In the genomic region with DNA sequence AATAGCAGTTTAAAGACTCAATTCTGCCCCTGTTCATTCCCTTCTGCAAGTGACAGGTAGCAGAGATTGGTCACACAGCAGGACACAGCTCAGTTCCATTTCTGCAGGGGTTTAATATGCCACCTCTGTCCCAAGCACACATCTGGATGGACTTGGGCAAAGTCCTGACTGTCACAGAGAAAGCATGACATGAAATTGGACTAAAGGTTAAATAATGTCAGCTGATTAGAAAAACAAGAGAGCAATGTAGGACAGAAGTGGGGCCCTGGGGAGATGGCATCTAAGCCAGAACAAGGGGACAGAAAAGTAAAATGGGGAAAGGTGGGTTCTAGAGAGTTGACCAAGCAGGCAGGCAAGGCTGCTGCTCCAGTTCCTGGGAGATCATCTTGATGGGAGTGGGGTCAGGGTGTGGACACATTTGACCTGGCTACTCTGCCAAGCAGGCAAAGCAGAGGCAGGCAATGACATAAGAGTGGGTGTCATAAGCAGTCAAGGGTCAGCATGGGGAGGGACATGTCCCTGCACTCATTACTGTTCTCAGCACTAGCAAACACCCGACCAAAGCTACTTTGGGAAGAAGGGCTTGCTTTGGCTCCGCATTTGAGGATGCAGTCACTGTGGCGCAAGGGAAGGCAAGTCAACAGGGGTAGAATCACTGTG, we compare ENCODE assay signal across 20 mouse cellular contexts. TPM values are rescaled to one million over a fixed set of nuclear protein-coding genes. Genes with fewer than 3 reads are reported as not detected.
A peak's percentile ranks its signal among the peaks of the same experiment; 100 is the strongest.
DNase-seq lines count a peak whose midpoint lies in the region; ATAC-seq lines count a peak whose summit lies in the region.
"Had no signal": no experiment of that assay in that cellular context is flagged by ENCODE, and none has a peak within 500 bp of the region (broad histone marks: within the 10 kb centered on the region; RNA-seq: fewer than 3 reads in every experiment).

No protein-coding gene starts in this region.

- WGBS in heart, embryonic 10.5 days, result 76% methylated on average over 3 of the region's 3 CpGs
- 62% methylated on average over 3 of the region's 3 CpGs for WGBS in liver, embryonic 16.5 days (ENCODE audit: insufficient replicate concordance)
- WGBS in liver, embryonic 12.5 days (ENCODE audit: insufficient replicate concordance), result 72% methylated on average over 3 of the region's 3 CpGs

- H3K4me3 ChIP-seq in heart, embryonic 10.5 days, result no peak overlapping the region
- no peak overlapping the region for H3K4me3 ChIP-seq in liver, embryonic 16.5 days (ENCODE audit: low read depth, low read length)
- no peak overlapping the region for H3K4me3 ChIP-seq in liver, embryonic 12.5 days
- H3K4me3 ChIP-seq in brown adipose tissue, adult 24 weeks (ENCODE audit: insufficient read depth, low read depth, low read length), result no peak overlapping the region
- H3K4me3 ChIP-seq: embryonic facial prominence, embryonic 12.5 days; forebrain, embryonic 12.5 days; heart, embryonic 15.5 days; hindbrain, embryonic 13.5 days had no signal

- H3K9ac ChIP-seq in liver, embryonic 16.5 days (ENCODE audit: low read depth, low read length), result no peak overlapping the region
- no peak overlapping the region for H3K9ac ChIP-seq in liver, embryonic 12.5 days
- H3K9ac ChIP-seq: embryonic facial prominence, embryonic 12.5 days; forebrain, embryonic 12.5 days; forebrain, postnatal 0 days; heart, embryonic 15.5 days; hindbrain, embryonic 13.5 days had no signal

- DNase-seq in adrenal gland, postnatal 10 days, result peak; percentile 25
- no peak for DNase-seq in adrenal gland, adult (ENCODE audit: inconsistent age in 2 of 2, low spot score in 1 of 2)
- peak; percentile 43 for DNase-seq in heart, embryonic 10.5 days (ENCODE audit: low spot score)
- no peak for DNase-seq in heart, adult 18-20 months
- DNase-seq in right cerebral cortex, adult 2 months (ENCODE audit: low spot score in 2 of 2), result no peak
- DNase-seq: adrenal gland, postnatal 25 days; cerebellum, adult 11-12 months; cerebellum, adult 9-10 months; cerebellum, postnatal 25 days; forebrain, postnatal 0 days; gastrocnemius, postnatal 14 days; heart, postnatal 14 days had no signal

- no peaks in the 10 kb centered on the region for H3K36me3 ChIP-seq in heart, embryonic 10.5 days
- H3K36me3 ChIP-seq in liver, embryonic 16.5 days (ENCODE audit: control insufficient read depth, insufficient read depth), result no peaks in the 10 kb centered on the region
- H3K36me3 ChIP-seq in liver, embryonic 12.5 days, result no peaks in the 10 kb centered on the region
- H3K36me3 ChIP-seq: embryonic facial prominence, embryonic 12.5 days; forebrain, embryonic 12.5 days; heart, embryonic 15.5 days; hindbrain, embryonic 13.5 days had no signal

- no peaks in the 10 kb centered on the region for H3K9me3 ChIP-seq in heart, embryonic 10.5 days
- no peaks in the 10 kb centered on the region for H3K9me3 ChIP-seq in liver, embryonic 16.5 days (replicated peaks; ENCODE audit: control insufficient read depth, low read length)
- H3K9me3 ChIP-seq in liver, embryonic 12.5 days (replicated peaks), result no peaks in the 10 kb centered on the region
- H3K9me3 ChIP-seq: embryonic facial prominence, embryonic 12.5 days; forebrain, embryonic 12.5 days; heart, embryonic 15.5 days; hindbrain, embryonic 13.5 days had no signal

- no peaks in the 10 kb centered on the region for H3K27me3 ChIP-seq in heart, embryonic 10.5 days (ENCODE audit: insufficient read depth, poor library complexity, severe bottlenecking)
- H3K27me3 ChIP-seq in liver, embryonic 16.5 days (ENCODE audit: control insufficient read depth, insufficient read depth, low read depth, low read length), result no peaks in the 10 kb centered on the region
- no peaks in the 10 kb centered on the region; the same call in 1 of the 2 replicates for H3K27me3 ChIP-seq in liver, embryonic 12.5 days (replicated peaks)
- H3K27me3 ChIP-seq: embryonic facial prominence, embryonic 12.5 days; forebrain, embryonic 12.5 days; heart, embryonic 15.5 days; hindbrain, embryonic 13.5 days had no signal

- H3K27ac ChIP-seq in heart, embryonic 10.5 days, result no peak overlapping the region
- H3K27ac ChIP-seq in liver, embryonic 16.5 days (ENCODE audit: low read length), result no peak overlapping the region
- H3K27ac ChIP-seq in liver, embryonic 12.5 days, result no peak overlapping the region
- 0 out of 2 replicates have a peak overlapping the region, but pooled peaks have one; percentile 5 for H3K27ac ChIP-seq in brown adipose tissue, adult 24 weeks (replicated peaks; ENCODE audit: low read depth, low read length)
- H3K27ac ChIP-seq: embryonic facial prominence, embryonic 12.5 days; forebrain, embryonic 12.5 days; heart, embryonic 15.5 days; hindbrain, embryonic 13.5 days; hindbrain, postnatal 0 days had no signal

- 0 out of 2 replicates have a peak, but pooled peaks have one; percentile 11 for ATAC-seq in liver, embryonic 16.5 days (ENCODE audit: low read depth)
- no peak for ATAC-seq in liver, embryonic 12.5 days
- ATAC-seq: forebrain, postnatal 0 days; hindbrain, postnatal 0 days had no signal

- H3K4me2 ChIP-seq in liver, embryonic 16.5 days (ENCODE audit: low read depth, low read length), result no peak overlapping the region
- no peak overlapping the region for H3K4me2 ChIP-seq in liver, embryonic 12.5 days
- H3K4me2 ChIP-seq: embryonic facial prominence, embryonic 12.5 days; forebrain, embryonic 12.5 days; heart, embryonic 15.5 days; hindbrain, embryonic 13.5 days had no signal

- peaks cover 3% of the 10 kb centered on the region; the same call in 1 of the 2 replicates for H3K4me1 ChIP-seq in heart, embryonic 10.5 days
- no peaks in the 10 kb centered on the region for H3K4me1 ChIP-seq in liver, embryonic 16.5 days (ENCODE audit: control insufficient read depth, low read depth, low read length)
- no peaks in the 10 kb centered on the region; the same call in 1 of the 2 replicates for H3K4me1 ChIP-seq in liver, embryonic 12.5 days
- peaks cover 10% of the 10 kb centered on the region; the same call in 1 of the 2 replicates for H3K4me1 ChIP-seq in brown adipose tissue, adult 24 weeks (ENCODE audit: control insufficient read depth, insufficient read depth, insufficient read length, low read length)
- H3K4me1 ChIP-seq: forebrain, embryonic 12.5 days; hindbrain, embryonic 13.5 days had no signal

RNA-seq across cellular contexts. Expression of a gene that starts 39.5 kb away (rescaled TPM):
- total RNA-seq in adrenal gland, postnatal 10 days (2021), result 10 to 100 TPM; 67.2 to 71.2 TPM
- polyA plus RNA-seq in heart, embryonic 10.5 days (2016; fragmentation: Nextera tagmentation; extraction: Ambion mirVana), result 38.7 and 39.6 TPM in 2 replicates
- total RNA-seq in heart, adult 18-20 months (2021), result 10 to 100 TPM; 19.2 to 27.3 TPM
- polyA plus RNA-seq in liver, embryonic 16.5 days (2015; fragmentation: Nextera tagmentation; extraction: Ambion mirVana), result 67.7 and 90.8 TPM in 2 replicates
- 51.5 and 58.2 TPM in 2 replicates for polyA plus RNA-seq in liver, embryonic 12.5 days (2016; fragmentation: Nextera tagmentation; extraction: Ambion mirVana)
- polyA plus RNA-seq in brown adipose tissue, adult 24 weeks (2012; ENCODE audit: insufficient read depth, insufficient read length, missing spikeins), result 311 and 482 TPM in 2 replicates

Comparison
In these comparisons a context has a peak if more than half of its experiments do, and no peak if none do; other contexts are left out.
1. DNase-seq: peak in adrenal gland, postnatal 10 days (single experiment) and heart, embryonic 10.5 days (single experiment); none in adrenal gland, adult (0 of 2), heart, adult 18-20 months (0 of 2) and right cerebral cortex, adult 2 months (0 of 2).